Mouse (Mus musculus): Measurements from ENCODE around the gene Car3. TPM values are rescaled to one million over a fixed set of nuclear protein-coding genes. Genes with fewer than 3 reads are reported as not detected.

Gene Car3
- polyA plus RNA-seq, 1 experiment: 26.3 TPM

GRCm38 (mm10) chr3:14860291-14860690 is 3.0 kb upstream of the Car3 start:
- TF ChIP-seq CEBPB (IDR thresholded peaks at IDR 0.05; ENCODE audit: low read depth): no peak
- TF ChIP-seq MYOD1 (IDR thresholded peaks at IDR 0.05; ENCODE audit: control insufficient read depth, insufficient read length, low read depth): no peak
- no peak for TF ChIP-seq MAX (IDR thresholded peaks at IDR 0.05)
- no peak for TF ChIP-seq MYOG (IDR thresholded peaks at IDR 0.05; ENCODE audit: control insufficient read depth, extremely low read depth, insufficient read length)
- no peak for TF ChIP-seq FOSL1 (IDR thresholded peaks at IDR 0.05; ENCODE audit: insufficient read depth, low read length, poor library complexity, severe bottlenecking)
- no peak for TF ChIP-seq USF1 (IDR thresholded peaks at IDR 0.05; ENCODE audit: low read depth)
- TF ChIP-seq CTCF (IDR thresholded peaks at IDR 0.05; ENCODE audit: control insufficient read depth, insufficient read depth, insufficient read length): no peak
- H3K4me3 ChIP-seq (ENCODE audit: insufficient read depth, poor library complexity, severe bottlenecking): no peak overlapping the region
- H3ac ChIP-seq (ENCODE audit: control insufficient read depth, insufficient read length, low read depth): no peak overlapping the region
- H3K79me2 ChIP-seq (ENCODE audit: control insufficient read depth, insufficient read depth): no peaks in the 10 kb centered on the region
- H3K27me3 ChIP-seq (ENCODE audit: control insufficient read depth, insufficient read depth, insufficient read length): no peaks in the 10 kb centered on the region
- H3K79me3 ChIP-seq (ENCODE audit: low read depth): no peaks in the 10 kb centered on the region
- H3K36me3 ChIP-seq (ENCODE audit: control insufficient read depth, insufficient read depth): no peaks in the 10 kb centered on the region

GRCm38 (mm10) chr3:14861165-14861564 is 2.1 kb upstream of the Car3 start:
- no peak overlapping the region for H3ac ChIP-seq (ENCODE audit: control insufficient read depth, insufficient read length, low read depth)
- TF ChIP-seq MYOG (IDR thresholded peaks at IDR 0.05; ENCODE audit: control insufficient read depth, extremely low read depth, insufficient read length) (no peak), CTCF (IDR thresholded peaks at IDR 0.05; ENCODE audit: control insufficient read depth, insufficient read depth, insufficient read length) (no peak), CEBPB (IDR thresholded peaks at IDR 0.05; ENCODE audit: low read depth) (no peak)
- H3K36me3 ChIP-seq (ENCODE audit: control insufficient read depth, insufficient read depth): no peaks in the 10 kb centered on the region
- no peaks in the 10 kb centered on the region for H3K79me2 ChIP-seq (ENCODE audit: control insufficient read depth, insufficient read depth)
- no peaks in the 10 kb centered on the region for H3K27me3 ChIP-seq (ENCODE audit: control insufficient read depth, insufficient read depth, insufficient read length)
- H3K79me3 ChIP-seq (ENCODE audit: low read depth): no peaks in the 10 kb centered on the region
- no peak overlapping the region for H3K4me3 ChIP-seq (ENCODE audit: insufficient read depth, poor library complexity, severe bottlenecking)

- no peaks in the 10 kb centered on the region for H3K79me3 ChIP-seq (ENCODE audit: low read depth)
Measured at GRCm38 (mm10) chr3:14861787-14862186, 1.5 kb upstream of the Car3 start.

GRCm38 (mm10) chr3:14862654-14863021 is 674 bp upstream of the Car3 start:
- Histone ChIP-seq H3K4me3 (ENCODE audit: insufficient read depth, poor library complexity, severe bottlenecking) (no peak overlapping the region), H3K79me2 (ENCODE audit: control insufficient read depth, insufficient read depth) (no peaks in the 10 kb centered on the region), H3K27me3 (ENCODE audit: control insufficient read depth, insufficient read depth, insufficient read length) (no peaks in the 10 kb centered on the region), H3K79me3 (ENCODE audit: low read depth) (no peaks in the 10 kb centered on the region), H3K36me3 (ENCODE audit: control insufficient read depth, insufficient read depth) (no peaks in the 10 kb centered on the region), H3ac (ENCODE audit: control insufficient read depth, insufficient read length, low read depth) (peak overlapping the region; percentile 62)
- TF ChIP-seq FOSL1 (IDR thresholded peaks at IDR 0.05; ENCODE audit: insufficient read depth, low read length, poor library complexity, severe bottlenecking) (no peak), CEBPB (IDR thresholded peaks at IDR 0.05; ENCODE audit: low read depth) (no peak), MAX (IDR thresholded peaks at IDR 0.05) (no peak), MYOD1 (IDR thresholded peaks at IDR 0.05; ENCODE audit: control insufficient read depth, insufficient read length, low read depth) (no peak), USF1 (IDR thresholded peaks at IDR 0.05; ENCODE audit: low read depth) (no peak), MYOG (IDR thresholded peaks at IDR 0.05; ENCODE audit: control insufficient read depth, extremely low read depth, insufficient read length) (no peak), CTCF (IDR thresholded peaks at IDR 0.05; ENCODE audit: control insufficient read depth, insufficient read depth, insufficient read length) (no peak)

More at GRCm38 (mm10) chr3:14861787-14862186, 1.5 kb upstream of the Car3 start:
- Histone ChIP-seq H3K79me2 (ENCODE audit: control insufficient read depth, insufficient read depth) (no peaks in the 10 kb centered on the region), H3K4me3 (ENCODE audit: insufficient read depth, poor library complexity, severe bottlenecking) (no peak overlapping the region), H3K36me3 (ENCODE audit: control insufficient read depth, insufficient read depth) (no peaks in the 10 kb centered on the region), H3ac (ENCODE audit: control insufficient read depth, insufficient read length, low read depth) (no peak overlapping the region), H3K27me3 (ENCODE audit: control insufficient read depth, insufficient read depth, insufficient read length) (no peaks in the 10 kb centered on the region)
- peak; percentile 4 for TF ChIP-seq USF1 (IDR thresholded peaks at IDR 0.05; ENCODE audit: low read depth)
- TF ChIP-seq FOSL1 (IDR thresholded peaks at IDR 0.05; ENCODE audit: insufficient read depth, low read length, poor library complexity, severe bottlenecking): no peak
- TF ChIP-seq MAX (IDR thresholded peaks at IDR 0.05): no peak

- Histone ChIP-seq H3K4me3 (ENCODE audit: insufficient read depth, poor library complexity, severe bottlenecking) (no peak overlapping the region), H3K27me3 (ENCODE audit: control insufficient read depth, insufficient read depth, insufficient read length) (no peaks in the 10 kb centered on the region), H3K36me3 (ENCODE audit: control insufficient read depth, insufficient read depth) (no peaks in the 10 kb centered on the region), H3ac (ENCODE audit: control insufficient read depth, insufficient read length, low read depth) (no peak overlapping the region), H3K79me3 (ENCODE audit: low read depth) (no peaks in the 10 kb centered on the region), H3K79me2 (ENCODE audit: control insufficient read depth, insufficient read depth) (no peaks in the 10 kb centered on the region)
- TF ChIP-seq MYOG (IDR thresholded peaks at IDR 0.05; ENCODE audit: control insufficient read depth, extremely low read depth, insufficient read length) (no peak), MYOD1 (IDR thresholded peaks at IDR 0.05; ENCODE audit: control insufficient read depth, insufficient read length, low read depth) (no peak), CTCF (IDR thresholded peaks at IDR 0.05; ENCODE audit: control insufficient read depth, insufficient read depth, insufficient read length) (no peak), FOSL1 (IDR thresholded peaks at IDR 0.05; ENCODE audit: insufficient read depth, low read length, poor library complexity, severe bottlenecking) (no peak), USF1 (IDR thresholded peaks at IDR 0.05; ENCODE audit: low read depth) (no peak), MAX (IDR thresholded peaks at IDR 0.05) (no peak)
Measured at GRCm38 (mm10) chr3:14863922-14864321, 610 bp downstream of the Car3 start.

GRCm38 (mm10) chr3:14865941-14866340 is 2.6 kb downstream of the Car3 start:
- H3ac ChIP-seq (ENCODE audit: control insufficient read depth, insufficient read length, low read depth): no peak overlapping the region
- TF ChIP-seq FOSL1 (IDR thresholded peaks at IDR 0.05; ENCODE audit: insufficient read depth, low read length, poor library complexity, severe bottlenecking) (no peak), CTCF (IDR thresholded peaks at IDR 0.05; ENCODE audit: control insufficient read depth, insufficient read depth, insufficient read length) (no peak), MYOD1 (IDR thresholded peaks at IDR 0.05; ENCODE audit: control insufficient read depth, insufficient read length, low read depth) (no peak), MYOG (IDR thresholded peaks at IDR 0.05; ENCODE audit: control insufficient read depth, extremely low read depth, insufficient read length) (no peak), MAX (IDR thresholded peaks at IDR 0.05) (no peak), USF1 (IDR thresholded peaks at IDR 0.05; ENCODE audit: low read depth) (no peak)
- no peaks in the 10 kb centered on the region for H3K36me3 ChIP-seq (ENCODE audit: control insufficient read depth, insufficient read depth)
- no peaks in the 10 kb centered on the region for H3K27me3 ChIP-seq (ENCODE audit: control insufficient read depth, insufficient read depth, insufficient read length)
- no peak overlapping the region for H3K4me3 ChIP-seq (ENCODE audit: insufficient read depth, poor library complexity, severe bottlenecking)
- no peaks in the 10 kb centered on the region for H3K79me2 ChIP-seq (ENCODE audit: control insufficient read depth, insufficient read depth)
- no peaks in the 10 kb centered on the region for H3K79me3 ChIP-seq (ENCODE audit: low read depth)
